Mouse (Mus musculus): Measurements from ENCODE around the gene Calm4. TPM values are rescaled to one million over a fixed set of nuclear protein-coding genes. Genes with fewer than 3 reads are reported as not detected.
A peak's percentile ranks its signal among the peaks of the same experiment; 100 is the strongest.
"Not testable (repeated sequence)": the region's sequence is repeated elsewhere in the genome, so short reads cannot be mapped to it uniquely, and the experiment has no call there.

Gene Calm4
- polyA plus RNA-seq, 1 experiment from 2014 or later: 1.9 TPM

GRCm38 (mm10) chr13:3807131-3807827, 30.3 kb upstream of the Calm4 start:
- H3K27me3 ChIP-seq (ENCODE audit: control insufficient read depth, insufficient read depth, low read length): no peaks in the 10 kb centered on the region
- H3K36me3 ChIP-seq (ENCODE audit: control insufficient read depth, insufficient read depth, low read length): no peaks in the 10 kb centered on the region
- no peak overlapping the region for H3K9ac ChIP-seq (ENCODE audit: low read length)
- H3K4me2 ChIP-seq (ENCODE audit: low read depth, low read length): no peak overlapping the region
- H3K9me3 ChIP-seq (replicated peaks; ENCODE audit: control insufficient read depth, low read length): no peaks in the 10 kb centered on the region
- H3K27ac ChIP-seq (ENCODE audit: low read length): no peak overlapping the region
- 71% methylated on average over 7 of the region's 7 CpGs for WGBS
- ATAC-seq (ENCODE audit: insufficient read depth, low FRiP score): no peak
- H3K4me3 ChIP-seq (replicated peaks; ENCODE audit: low read length): no peak overlapping the region
- no peaks in the 10 kb centered on the region for H3K4me1 ChIP-seq (ENCODE audit: control insufficient read depth, insufficient read depth, low read length)

- WGBS: 62% methylated on average over 5 of the region's 5 CpGs
- ATAC-seq (ENCODE audit: insufficient read depth, low FRiP score): no peak
- H3K36me3 ChIP-seq (ENCODE audit: control insufficient read depth, insufficient read depth, low read length): no peaks in the 10 kb centered on the region
- H3K9me3 ChIP-seq (replicated peaks; ENCODE audit: control insufficient read depth, low read length): no peaks in the 10 kb centered on the region
- H3K4me3 ChIP-seq (replicated peaks; ENCODE audit: low read length): no peak overlapping the region
- H3K4me1 ChIP-seq (ENCODE audit: control insufficient read depth, insufficient read depth, low read length): no peaks in the 10 kb centered on the region
- no peak overlapping the region for H3K9ac ChIP-seq (ENCODE audit: low read length)
- no peaks in the 10 kb centered on the region for H3K27me3 ChIP-seq (ENCODE audit: control insufficient read depth, insufficient read depth, low read length)
- H3K27ac ChIP-seq (ENCODE audit: low read length): no peak overlapping the region
- H3K4me2 ChIP-seq (ENCODE audit: low read depth, low read length): no peak overlapping the region
Observed at GRCm38 (mm10) chr13:3818012-3818739, 19.4 kb upstream of the Calm4 start.

- Histone ChIP-seq H3K4me3 (replicated peaks; ENCODE audit: low read length) (no peak overlapping the region), H3K4me2 (ENCODE audit: low read depth, low read length) (no peak overlapping the region), H3K27me3 (ENCODE audit: control insufficient read depth, insufficient read depth, low read length) (no peaks in the 10 kb centered on the region), H3K27ac (ENCODE audit: low read length) (no peak overlapping the region), H3K36me3 (ENCODE audit: control insufficient read depth, insufficient read depth, low read length) (no peaks in the 10 kb centered on the region), H3K4me1 (ENCODE audit: control insufficient read depth, insufficient read depth, low read length) (no peaks in the 10 kb centered on the region), H3K9me3 (replicated peaks; ENCODE audit: control insufficient read depth, low read length) (no peaks in the 10 kb centered on the region), H3K9ac (ENCODE audit: low read length) (no peak overlapping the region)
- 63% methylated on average over 2 of the region's 2 CpGs for WGBS
- ATAC-seq (ENCODE audit: insufficient read depth, low FRiP score): no peak
Observed at GRCm38 (mm10) chr13:3818740-3819076, 18.8 kb upstream of the Calm4 start.

DNA sequence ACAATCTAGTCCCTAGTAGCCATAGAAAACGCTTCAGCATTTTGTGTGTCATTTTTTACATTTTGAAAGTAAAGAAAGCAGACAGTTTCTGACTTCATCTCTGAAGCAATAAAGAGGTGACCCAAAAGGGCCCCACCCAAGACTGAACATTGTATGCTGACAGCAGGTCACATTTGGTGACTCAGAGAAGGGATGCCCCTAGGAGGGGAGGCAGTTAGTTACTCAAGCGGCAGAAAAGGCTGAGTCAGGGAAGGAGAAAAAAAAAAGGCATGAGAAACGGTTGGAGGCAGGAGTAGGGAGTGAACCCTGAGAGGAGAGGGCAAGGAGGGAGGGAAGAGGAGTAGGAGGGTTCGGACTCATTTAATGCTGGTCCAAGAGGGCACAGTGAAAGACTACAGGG, 15.5 kb upstream of the Calm4 start:
- Histone ChIP-seq H3K4me2 (ENCODE audit: low read depth, low read length) (no peak overlapping the region), H3K36me3 (ENCODE audit: control insufficient read depth, insufficient read depth, low read length) (no peaks in the 10 kb centered on the region), H3K4me3 (replicated peaks; ENCODE audit: low read length) (no peak overlapping the region), H3K9ac (ENCODE audit: low read length) (no peak overlapping the region), H3K27ac (ENCODE audit: low read length) (no peak overlapping the region), H3K4me1 (ENCODE audit: control insufficient read depth, insufficient read depth, low read length) (no peaks in the 10 kb centered on the region), H3K9me3 (replicated peaks; ENCODE audit: control insufficient read depth, low read length) (no peaks in the 10 kb centered on the region), H3K27me3 (ENCODE audit: control insufficient read depth, insufficient read depth, low read length) (no peaks in the 10 kb centered on the region)
- ATAC-seq (ENCODE audit: insufficient read depth, low FRiP score): no peak
- WGBS: 51% methylated on average over 4 of the region's 4 CpGs

DNA sequence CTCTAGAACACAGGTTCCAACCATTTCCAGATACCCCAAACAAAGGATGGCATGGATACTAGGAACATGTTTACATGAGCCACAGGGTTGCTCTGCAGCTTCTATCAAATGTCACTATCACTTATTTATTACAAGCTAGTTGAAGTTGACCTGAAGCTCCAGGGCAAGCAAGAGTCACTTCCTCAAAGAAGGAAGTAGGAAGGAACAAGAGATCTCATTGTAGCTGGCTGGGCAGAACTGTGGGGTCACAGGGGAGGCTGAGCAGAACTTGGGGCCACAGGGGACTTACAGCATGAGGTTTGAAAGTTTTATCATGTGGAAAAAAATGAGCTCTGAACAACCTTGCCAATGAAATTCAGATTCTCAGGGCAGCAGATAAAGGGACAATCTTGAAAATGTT, 11.8 kb upstream of the Calm4 start:
- Histone ChIP-seq H3K9ac (ENCODE audit: low read length) (no peak overlapping the region), H3K27me3 (ENCODE audit: control insufficient read depth, insufficient read depth, low read length) (no peaks in the 10 kb centered on the region), H3K27ac (ENCODE audit: low read length) (no peak overlapping the region), H3K9me3 (replicated peaks; ENCODE audit: control insufficient read depth, low read length) (no peaks in the 10 kb centered on the region), H3K36me3 (ENCODE audit: control insufficient read depth, insufficient read depth, low read length) (no peaks in the 10 kb centered on the region), H3K4me3 (replicated peaks; ENCODE audit: low read length) (no peak overlapping the region), H3K4me1 (ENCODE audit: control insufficient read depth, insufficient read depth, low read length) (no peaks in the 10 kb centered on the region), H3K4me2 (ENCODE audit: low read depth, low read length) (no peak overlapping the region)
- ATAC-seq (ENCODE audit: insufficient read depth, low FRiP score): no peak

- H3K36me3 ChIP-seq (ENCODE audit: control insufficient read depth, insufficient read depth, low read length): no peaks in the 10 kb centered on the region
- WGBS: 66% methylated on average over 5 of the region's 5 CpGs
- no peak overlapping the region for H3K9ac ChIP-seq (ENCODE audit: low read length)
- no peaks in the 10 kb centered on the region for H3K27me3 ChIP-seq (ENCODE audit: control insufficient read depth, insufficient read depth, low read length)
- peak overlapping the region; percentile 84 for H3K27ac ChIP-seq (ENCODE audit: low read length)
- no peaks in the 10 kb centered on the region for H3K4me1 ChIP-seq (ENCODE audit: control insufficient read depth, insufficient read depth, low read length)
- peak; percentile 64; the same call in 1 of the 2 replicates for ATAC-seq (ENCODE audit: insufficient read depth, low FRiP score)
- no peak overlapping the region for H3K4me2 ChIP-seq (ENCODE audit: low read depth, low read length)
- no peak overlapping the region for H3K4me3 ChIP-seq (replicated peaks; ENCODE audit: low read length)
- no peaks in the 10 kb centered on the region for H3K9me3 ChIP-seq (replicated peaks; ENCODE audit: control insufficient read depth, low read length)
Observed at GRCm38 (mm10) chr13:3831546-3831945, 6.0 kb upstream of the Calm4 start.

DNA sequence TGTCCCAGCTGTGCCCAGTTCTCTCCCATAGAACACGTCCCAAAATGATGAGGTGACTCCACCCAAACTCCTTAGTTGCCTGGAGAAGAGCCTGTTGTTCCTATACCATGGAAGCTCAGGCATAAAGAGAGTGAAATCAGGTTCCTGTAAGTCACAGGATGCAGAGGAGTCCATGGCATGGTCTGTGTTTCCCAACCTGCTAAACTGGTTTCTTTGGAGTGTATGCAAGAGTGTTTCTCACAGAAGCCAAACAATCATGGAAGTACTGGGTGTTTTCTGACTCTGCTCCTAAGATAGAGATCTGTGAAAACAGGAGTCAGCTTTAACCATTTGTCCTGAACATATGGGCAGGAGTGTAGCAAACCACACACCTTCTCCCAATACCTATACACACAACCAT, 5.6 kb upstream of the Calm4 start:
- peak; percentile 74; the same call in 1 of the 2 replicates for ATAC-seq (ENCODE audit: insufficient read depth, low FRiP score)
- no peak overlapping the region for H3K4me3 ChIP-seq (replicated peaks; ENCODE audit: low read length)
- no peaks in the 10 kb centered on the region for H3K4me1 ChIP-seq (ENCODE audit: control insufficient read depth, insufficient read depth, low read length)
- H3K9me3 ChIP-seq (replicated peaks; ENCODE audit: control insufficient read depth, low read length): no peaks in the 10 kb centered on the region
- H3K36me3 ChIP-seq (ENCODE audit: control insufficient read depth, insufficient read depth, low read length): no peaks in the 10 kb centered on the region
- 72% methylated on average over 1 of the region's 1 CpGs for WGBS
- H3K4me2 ChIP-seq (ENCODE audit: low read depth, low read length): no peak overlapping the region
- H3K9ac ChIP-seq (ENCODE audit: low read length): no peak overlapping the region
- no peaks in the 10 kb centered on the region for H3K27me3 ChIP-seq (ENCODE audit: control insufficient read depth, insufficient read depth, low read length)
- peak overlapping the region; percentile 84 for H3K27ac ChIP-seq (ENCODE audit: low read length)

GRCm38 (mm10) chr13:3832450-3832849, 5.1 kb upstream of the Calm4 start:
- no peak overlapping the region for H3K9ac ChIP-seq (ENCODE audit: low read length)
- ATAC-seq (ENCODE audit: insufficient read depth, low FRiP score): no peak
- H3K4me2 ChIP-seq (ENCODE audit: low read depth, low read length): no peak overlapping the region
- H3K27me3 ChIP-seq (ENCODE audit: control insufficient read depth, insufficient read depth, low read length): no peaks in the 10 kb centered on the region
- peak overlapping the region; percentile 84 for H3K27ac ChIP-seq (ENCODE audit: low read length)
- no peak overlapping the region for H3K4me3 ChIP-seq (replicated peaks; ENCODE audit: low read length)
- no peaks in the 10 kb centered on the region for H3K4me1 ChIP-seq (ENCODE audit: control insufficient read depth, insufficient read depth, low read length)
- WGBS: 28% methylated on average over 2 of the region's 2 CpGs
- H3K9me3 ChIP-seq (replicated peaks; ENCODE audit: control insufficient read depth, low read length): no peaks in the 10 kb centered on the region
- no peaks in the 10 kb centered on the region for H3K36me3 ChIP-seq (ENCODE audit: control insufficient read depth, insufficient read depth, low read length)

- H3K27ac ChIP-seq (ENCODE audit: low read length); H3K4me1 ChIP-seq (ENCODE audit: control insufficient read depth, insufficient read depth, low read length); H3K9me3 ChIP-seq (replicated peaks; ENCODE audit: control insufficient read depth, low read length); H3K4me2 ChIP-seq (ENCODE audit: low read depth, low read length); H3K4me3 ChIP-seq (replicated peaks; ENCODE audit: low read length); ATAC-seq (ENCODE audit: insufficient read depth, low FRiP score); H3K36me3 ChIP-seq (ENCODE audit: control insufficient read depth, insufficient read depth, low read length); H3K27me3 ChIP-seq (ENCODE audit: control insufficient read depth, insufficient read depth, low read length); H3K9ac ChIP-seq (ENCODE audit: low read length): not testable (repeated sequence)
Observed at GRCm38 (mm10) chr13:3833644-3834043, 3.9 kb upstream of the Calm4 start.
